ENCODE assay signal across 8 mouse cellular contexts in genomic region chr13:23464841-23465366, GRCm38 (mm10). TPM values are rescaled to one million over a fixed set of nuclear protein-coding genes. Genes with fewer than 3 reads are reported as not detected.
DNase-seq lines count a peak whose midpoint lies in the region; ATAC-seq and TF ChIP-seq lines count a peak whose summit lies in the region.

No protein-coding gene starts in this region.

- 6% methylated on average over 11 of the region's 11 CpGs for WGBS in forebrain, postnatal 0 days
- 1% methylated on average over 11 of the region's 11 CpGs for WGBS in liver, embryonic 14.5 days (ENCODE audit: insufficient replicate concordance)
- WGBS in stomach, embryonic 16.5 days, result 10% methylated on average over 11 of the region's 11 CpGs

- in situ Hi-C loops in ES-E14 (cut with MboI; ENCODE audit: low sequenced_read_pairs in 2 of 2, unreplicated experiment in 2 of 2), result no loop called here

- peak; percentile 7 to 17 for DNase-seq in cerebellum, postnatal 25 days
- DNase-seq in cerebellum, postnatal 4 days (ENCODE audit: low spot score in 2 of 2), result no peak
- no peak for DNase-seq in ES-E14 (ENCODE audit: low read depth, low spot score)
- peak; percentile 14 for DNase-seq in forebrain, postnatal 0 days
- DNase-seq in liver, embryonic 14.5 days (ENCODE audit: low read depth in 3 of 3, low spot score in 3 of 3), result no peak
- DNase-seq in frontal cortex, adult 2 months (ENCODE audit: extremely low spot score in 1 of 2, low spot score in 1 of 2), result no peak
- no peak for DNase-seq in right cerebral cortex, postnatal 14 days

- no peak overlapping the region for H3K27ac ChIP-seq in ES-E14 (ENCODE audit: insufficient read depth, low read depth, low read length, poor library complexity, severe bottlenecking)
- H3K27ac ChIP-seq in forebrain, postnatal 0 days (ENCODE audit: low read depth, low read length), result no peak overlapping the region
- peak overlapping the region; percentile 61 for H3K27ac ChIP-seq in liver, embryonic 14.5 days
- H3K27ac ChIP-seq in stomach, embryonic 16.5 days (ENCODE audit: low read length), result no peak overlapping the region

- no peak overlapping the region for H3K9ac ChIP-seq in ES-E14 (ENCODE audit: insufficient read depth, low read depth, low read length, poor library complexity, severe bottlenecking)
- H3K9ac ChIP-seq in forebrain, postnatal 0 days, result peak overlapping the region; percentile 59
- H3K9ac ChIP-seq in liver, embryonic 14.5 days (replicated peaks), result peak overlapping the region; percentile 73
- H3K9ac ChIP-seq in stomach, embryonic 16.5 days (ENCODE audit: low read length), result peak overlapping the region; percentile 67

- no peaks in the 10 kb centered on the region for H3K27me3 ChIP-seq in forebrain, postnatal 0 days (ENCODE audit: insufficient read depth, low read length)
- H3K27me3 ChIP-seq in liver, embryonic 14.5 days (ENCODE audit: control insufficient read depth, insufficient read depth, low read length), result no peaks in the 10 kb centered on the region
- no peaks in the 10 kb centered on the region for H3K27me3 ChIP-seq in stomach, embryonic 16.5 days (ENCODE audit: control insufficient read depth, insufficient read depth, low read length)

- H3K36me3 ChIP-seq in ES-E14 (ENCODE audit: control insufficient read depth, insufficient read depth, low read length, poor library complexity, severe bottlenecking), result no peaks in the 10 kb centered on the region
- H3K36me3 ChIP-seq in forebrain, postnatal 0 days (ENCODE audit: insufficient read depth), result no peaks in the 10 kb centered on the region
- H3K36me3 ChIP-seq in liver, embryonic 14.5 days (replicated peaks; ENCODE audit: control insufficient read depth, insufficient read depth, low read depth), result no peaks in the 10 kb centered on the region
- H3K36me3 ChIP-seq in stomach, embryonic 16.5 days (ENCODE audit: control insufficient read depth, insufficient read depth, low read length), result no peaks in the 10 kb centered on the region

- peaks cover 2 to 7% of the 10 kb centered on the region in 2 experiments; a peak in 3 of 4 replicates for H3K4me1 ChIP-seq in ES-E14 (ENCODE audit: control insufficient read depth in 2 of 2, insufficient read depth in 2 of 2, low read length in 2 of 2, poor library complexity in 1 of 2)
- no peaks in the 10 kb centered on the region; the same call in 1 of the 2 replicates for H3K4me1 ChIP-seq in forebrain, postnatal 0 days (ENCODE audit: insufficient read depth)
- peaks cover 12 to 27% of the 10 kb centered on the region in 2 experiments for H3K4me1 ChIP-seq in liver, embryonic 14.5 days (replicated peaks; ENCODE audit: control insufficient read depth in 2 of 2, insufficient read depth in 2 of 2, low read length in 1 of 2)
- H3K4me1 ChIP-seq in stomach, embryonic 16.5 days (ENCODE audit: control insufficient read depth, insufficient read depth, low read length), result peaks cover 12% of the 10 kb centered on the region; the same call in 1 of the 2 replicates

- TF ChIP-seq EP300 in liver, embryonic 14.5 days (IDR thresholded peaks at IDR 0.05; ENCODE audit: low read depth), result no peak

- ATAC-seq in forebrain, postnatal 0 days, result no peak
- ATAC-seq in liver, embryonic 14.5 days (ENCODE audit: insufficient read depth), result peak; percentile 14; the same call in 1 of the 2 replicates
- ATAC-seq in stomach, embryonic 16.5 days (ENCODE audit: insufficient read depth, low FRiP score), result no peak

- H3K4me2 ChIP-seq in forebrain, postnatal 0 days (ENCODE audit: low read depth), result peak overlapping the region; percentile 87
- peak overlapping the region; percentile 79 for H3K4me2 ChIP-seq in liver, embryonic 14.5 days (ENCODE audit: low read depth)
- peak overlapping the region; percentile 90 for H3K4me2 ChIP-seq in stomach, embryonic 16.5 days (ENCODE audit: low read depth, low read length)

- TF ChIP-seq CTCF in forebrain, postnatal 0 days (IDR thresholded peaks at IDR 0.05; ENCODE audit: low read depth), result no peak
- no peak for TF ChIP-seq CTCF in liver, embryonic 14.5 days (IDR thresholded peaks at IDR 0.05; ENCODE audit: low read depth)

- H3K4me3 ChIP-seq in ES-E14 (ENCODE audit: insufficient read depth in 1 of 2, low read depth in 1 of 2, low read length in 2 of 2, poor library complexity in 1 of 2, severe bottlenecking in 1 of 2), result peak overlapping the region; percentile 26 to 49; a peak in 2 of 4 replicates
- peak overlapping the region; percentile 60 for H3K4me3 ChIP-seq in forebrain, postnatal 0 days (ENCODE audit: low read depth, low read length)
- H3K4me3 ChIP-seq in liver, embryonic 14.5 days (ENCODE audit: insufficient read depth in 1 of 2, low read depth in 2 of 2, low read length in 2 of 2), result peak overlapping the region; percentile 66 to 89
- H3K4me3 ChIP-seq in stomach, embryonic 16.5 days (replicated peaks; ENCODE audit: low read length), result peak overlapping the region; percentile 59

- no peaks in the 10 kb centered on the region for H3K9me3 ChIP-seq in ES-E14 (ENCODE audit: control insufficient read depth, insufficient read depth, low read depth, low read length)
- no peaks in the 10 kb centered on the region for H3K9me3 ChIP-seq in forebrain, postnatal 0 days (ENCODE audit: low read length)
- no peaks in the 10 kb centered on the region for H3K9me3 ChIP-seq in liver, embryonic 14.5 days (ENCODE audit: control insufficient read depth, low read length)
- H3K9me3 ChIP-seq in stomach, embryonic 16.5 days (replicated peaks; ENCODE audit: control insufficient read depth, low read length), result no peaks in the 10 kb centered on the region

TF ChIP-seq in ES-E14, 5 proteins besides CTCF, POLR2A, EP300 and RAD21:
- TF ChIP-seq HCFC1 (IDR thresholded peaks at IDR 0.05; ENCODE audit: borderline replicate concordance, insufficient read depth, low read length) (no peak), ZNF384 (IDR thresholded peaks at IDR 0.05; ENCODE audit: low read depth, low read length) (no peak), ZC3H11A (IDR thresholded peaks at IDR 0.05; ENCODE audit: borderline replicate concordance, low read depth, low read length) (no peak), CHD2 (IDR thresholded peaks at IDR 0.05; ENCODE audit: low read depth, low read length) (no peak), MAFK (IDR thresholded peaks at IDR 0.05; ENCODE audit: insufficient read depth, low read depth, low read length) (no peak)

RNA-seq across cellular contexts. Expression of gene Btn1a1, which starts 0.8 kb away (rescaled TPM):
- 0.11 and 0.62 TPM in 2 replicates for total RNA-seq in ES-E14 (2012; rRNA removed)
- 0.08 and 0.33 TPM in 2 replicates for total RNA-seq in forebrain, postnatal 0 days (2014; rRNA removed)
- polyA plus RNA-seq in forebrain, postnatal 0 days (2015; fragmentation: Nextera tagmentation; extraction: Ambion mirVana), result 0.12 TPM in 1 of 2 replicates, not detected in the other
- 1.5 and 2.1 TPM in 2 replicates for polyA plus RNA-seq in liver, embryonic 14.5 days (2012; rRNA removed)
- polyA plus RNA-seq in liver, embryonic 14.5 days (2014; fragmentation: Nextera tagmentation; extraction: Ambion mirVana), result 1.5 and 1.8 TPM in 2 replicates
- polyA plus RNA-seq in stomach, embryonic 16.5 days (2015; fragmentation: Nextera tagmentation; extraction: Ambion mirVana), result 0.21 and 0.22 TPM in 2 replicates
- 0.06 and 0.13 TPM in 2 replicates for polyA plus RNA-seq in frontal cortex, adult 2 months (2012; rRNA removed)

RNA-seq across cellular contexts. Expression of gene Btn2a2, which starts 23.8 kb away (rescaled TPM):
- total RNA-seq in ES-E14 (2012; rRNA removed), result 0.95 and 1.5 TPM in 2 replicates
- not detected in 2 replicates for total RNA-seq in forebrain, postnatal 0 days (2014; rRNA removed)
- 0.10 TPM in 1 of 2 replicates, not detected in the other for polyA plus RNA-seq in forebrain, postnatal 0 days (2015; fragmentation: Nextera tagmentation; extraction: Ambion mirVana)
- polyA plus RNA-seq in liver, embryonic 14.5 days (2012; rRNA removed), result 0.01 TPM in 1 of 2 replicates, not detected in the other
- polyA plus RNA-seq in liver, embryonic 14.5 days (2014; fragmentation: Nextera tagmentation; extraction: Ambion mirVana), result not detected in 2 replicates
- polyA plus RNA-seq in stomach, embryonic 16.5 days (2015; fragmentation: Nextera tagmentation; extraction: Ambion mirVana), result 0.14 and 0.28 TPM in 2 replicates
- 0.38 and 0.46 TPM in 2 replicates for polyA plus RNA-seq in frontal cortex, adult 2 months (2012; rRNA removed)

RNA-seq across cellular contexts. Expression of gene Abt1, which starts 41.2 kb away (rescaled TPM):
- 10.5 and 15.5 TPM in 2 replicates for total RNA-seq in ES-E14 (2012; rRNA removed)
- total RNA-seq in forebrain, postnatal 0 days (2014; rRNA removed), result 6.5 and 8.2 TPM in 2 replicates
- 7.7 and 8.2 TPM in 2 replicates for polyA plus RNA-seq in forebrain, postnatal 0 days (2015; fragmentation: Nextera tagmentation; extraction: Ambion mirVana)
- polyA plus RNA-seq in liver, embryonic 14.5 days (2012; rRNA removed), result 2.4 and 4.0 TPM in 2 replicates
- polyA plus RNA-seq in liver, embryonic 14.5 days (2014; fragmentation: Nextera tagmentation; extraction: Ambion mirVana), result 5.2 and 5.3 TPM in 2 replicates
- 10.3 and 11.4 TPM in 2 replicates for polyA plus RNA-seq in stomach, embryonic 16.5 days (2015; fragmentation: Nextera tagmentation; extraction: Ambion mirVana)
- polyA plus RNA-seq in frontal cortex, adult 2 months (2012; rRNA removed), result 7.6 TPM in 2 replicates

Comparison
In these comparisons a context has a peak if more than half of its experiments do, and no peak if none do; other contexts are left out.
1. DNase-seq: peak in cerebellum, postnatal 25 days (2 of 2) and forebrain, postnatal 0 days (single experiment); none in cerebellum, postnatal 4 days (0 of 2), ES-E14 (single experiment), liver, embryonic 14.5 days (0 of 3), frontal cortex, adult 2 months (0 of 2) and right cerebral cortex, postnatal 14 days (single experiment).
2. Peak in every context shown above with its lines, with median percentiles within 50 percentile points of each other: H3K4me3 ChIP-seq and H3K4me2 ChIP-seq.